Mouse (Mus musculus) left cerebral cortex, adult 2 months (tissue): ENCODE data around the gene CK137956. TPM values are rescaled to one million over a fixed set of nuclear protein-coding genes. Genes with fewer than 3 reads are reported as not detected.

ENCODE experiments used
- DNase-seq, 2 experiments: peaks; one replicate each; pipeline ENCODE4 v3.0.0; 2021 to 2022; ENCODE audit warnings: low spot score in 2 of 2, mixed read lengths in 1 of 2; ENCODE audit errors: extremely low spot score in 1 of 2
- H3K27ac ChIP-seq: fragments of 200-600 bp; 2 replicates; pipeline ENCODE4 v1.8.1; 2022
- H3K4me3 ChIP-seq: fragments of 200-600 bp; 2 replicates; pipeline ENCODE4 v1.8.1; 2022
- CTCF ChIP-seq: fragments of 200-600 bp; IDR thresholded peaks from 2 replicates; pipeline ENCODE4 v1.8.1; 2022; ENCODE audit warnings: antibody characterized with exemption, mild to moderate bottlenecking, moderate library complexity
- intact Hi-C: fragments of 180-260 bp; cut with DNase I; formaldehyde crosslinking; loops from one replicate; pipeline ENCODE4 v1.15.1; 2025
- total RNA-seq, 2 experiments: library from RNA; stranded (reverse); gene quantifications; 2 replicates each; pipeline ENCODE4 v1.2.3; 2021

CK137956 gene
- total RNA-seq, 2 experiments from 2014 or later = 1.1 to 1.6 TPM

- H3K27ac ChIP-seq = no peak overlapping the region
- no peak for DNase-seq
- TF ChIP-seq CTCF = no peak
- intact Hi-C loops = no loop called here
- H3K4me3 ChIP-seq = no peak overlapping the region
Observed at GRCm38 (mm10) chr4:127900893-127901456, 69.8 kb downstream of the CK137956 start.

GRCm38 (mm10) chr4:127889071-127889470, 81.7 kb downstream of the CK137956 start:
- intact Hi-C loops = no loop called here
- Histone ChIP-seq H3K27ac (no peak overlapping the region), H3K4me3 (no peak overlapping the region)
- no peak for DNase-seq
- no peak for TF ChIP-seq CTCF

- no peak for DNase-seq
- TF ChIP-seq CTCF = no peak
- no peak overlapping the region for H3K27ac ChIP-seq
- H3K4me3 ChIP-seq = no peak overlapping the region
- intact Hi-C loops = no loop called here
Observed at GRCm38 (mm10) chr4:127878966-127879365, 91.8 kb downstream of the CK137956 start.

Other genes starting within 250 kb of the CK137956 start
- 10 to 100 TPM; 61.9 to 63.0 TPM for gene Csmd2, start 16.9 kb upstream of the CK137956 start, total RNA-seq